Mouse (Mus musculus): Measurements from ENCODE around the gene Acr.

The Acr gene

GRCm38 (mm10) chr15:89622312-89622958 lies 54.3 kb downstream of the Acr start:
- peak; percentile 30 for DNase-seq (ENCODE audit: low spot score)

GRCm38 (mm10) chr15:89622959-89623625 lies 55.0 kb downstream of the Acr start:
- DNase-seq (ENCODE audit: low spot score), result no peak

GRCm38 (mm10) chr15:89623626-89623959 lies 55.5 kb downstream of the Acr start:
- DNase-seq (ENCODE audit: low spot score), result peak; percentile 45

All from c-Kit-positive CD71-positive TER-119-positive erythroid progenitor cells, embryonic 14.5 days (primary cell).